In genomic region chr3:116422074-116422473, GRCm38 (mm10) we compare ENCODE assay signal across 8 mouse cellular contexts. TPM values are rescaled to one million over a fixed set of nuclear protein-coding genes. Genes with fewer than 3 reads are reported as not detected.
DNase-seq lines count a peak whose midpoint lies in the region; ATAC-seq and TF ChIP-seq lines count a peak whose summit lies in the region.

No protein-coding gene starts in this region.

- H3K4me2 ChIP-seq in heart, embryonic 14.5 days (ENCODE audit: low read length), result peak overlapping the region; percentile 91
- peak overlapping the region; percentile 94 for H3K4me2 ChIP-seq in hindbrain, embryonic 13.5 days

- H3K9ac ChIP-seq in heart, embryonic 14.5 days (ENCODE audit: low read length), result no peak overlapping the region
- peak overlapping the region; percentile 84 for H3K9ac ChIP-seq in hindbrain, embryonic 13.5 days

- no peak for TF ChIP-seq POLR2A in brain, embryonic 14.5 days (IDR thresholded peaks at IDR 0.05; ENCODE audit: borderline replicate concordance, extremely low read depth, insufficient read depth, insufficient read length, poor library complexity, severe bottlenecking)
- TF ChIP-seq POLR2A in thymus, adult 2 months (IDR thresholded peaks at IDR 0.05; ENCODE audit: control insufficient read depth, extremely low read depth, insufficient read depth, low read length, poor library complexity), result no peak

- no peak overlapping the region for H3K27ac ChIP-seq in heart, embryonic 14.5 days (replicated peaks in 1 of 2; ENCODE audit: control insufficient read depth in 1 of 2, insufficient read depth in 1 of 2, low read depth in 2 of 2, low read length in 2 of 2)
- H3K27ac ChIP-seq in hindbrain, embryonic 13.5 days, result no peak overlapping the region
- H3K27ac ChIP-seq in midbrain, embryonic 10.5 days (replicated peaks), result peak overlapping the region; percentile 15
- H3K27ac ChIP-seq in thymus, adult 2 months (ENCODE audit: control insufficient read depth, insufficient read depth, low read length), result no peak overlapping the region

- H3K36me3 ChIP-seq in heart, embryonic 14.5 days (ENCODE audit: control insufficient read depth, insufficient read depth, low read length), result peaks cover 4% of the 10 kb centered on the region; the same call in 1 of the 2 replicates
- peaks cover 6% of the 10 kb centered on the region for H3K36me3 ChIP-seq in hindbrain, embryonic 13.5 days
- peaks cover 37% of the 10 kb centered on the region for H3K36me3 ChIP-seq in midbrain, embryonic 10.5 days
- H3K36me3 ChIP-seq in thymus, adult 2 months (ENCODE audit: control insufficient read depth, insufficient read depth, low read length), result no peaks in the 10 kb centered on the region

- no peak for DNase-seq in heart, postnatal 36 days
- peak; percentile 27 for DNase-seq in brain, embryonic 14.5 days (ENCODE audit: low read depth)
- no peak for DNase-seq in midbrain, embryonic 10.5 days (ENCODE audit: low spot score)
- no peak for DNase-seq in cerebellum, adult 18-20 months
- DNase-seq in cerebellum, postnatal 10 days, result no peak
- no peak for DNase-seq in thymus, adult 2 months

- TF ChIP-seq CTCF in brain, embryonic 14.5 days (IDR thresholded peaks at IDR 0.05; ENCODE audit: borderline replicate concordance, extremely low read depth, insufficient read depth, insufficient read length), result no peak
- TF ChIP-seq CTCF in thymus, adult 2 months (IDR thresholded peaks at IDR 0.05; ENCODE audit: borderline replicate concordance, control insufficient read depth, extremely low read depth, insufficient read depth, low read length, poor library complexity), result no peak

- no peak for ATAC-seq in heart, embryonic 14.5 days (ENCODE audit: insufficient number of reproducible peaks, insufficient read depth, low FRiP score, low read depth)
- ATAC-seq in hindbrain, embryonic 13.5 days (ENCODE audit: low FRiP score), result no peak

- H3K4me3 ChIP-seq in heart, embryonic 14.5 days (ENCODE audit: control insufficient read depth in 1 of 2, insufficient read depth in 1 of 2, low read depth in 1 of 2, low read length in 2 of 2), result no peak overlapping the region; a peak in 1 of 4 replicates
- peak overlapping the region; percentile 73 for H3K4me3 ChIP-seq in hindbrain, embryonic 13.5 days
- peak overlapping the region; percentile 98 for H3K4me3 ChIP-seq in midbrain, embryonic 10.5 days
- H3K4me3 ChIP-seq in thymus, adult 2 months (ENCODE audit: control insufficient read depth, insufficient read depth, low read length), result no peak overlapping the region

- H3K27me3 ChIP-seq in heart, embryonic 14.5 days (ENCODE audit: control insufficient read depth, insufficient read depth, low read length), result no peaks in the 10 kb centered on the region
- no peaks in the 10 kb centered on the region for H3K27me3 ChIP-seq in hindbrain, embryonic 13.5 days
- no peaks in the 10 kb centered on the region for H3K27me3 ChIP-seq in midbrain, embryonic 10.5 days (ENCODE audit: low read depth, poor library complexity, severe bottlenecking)
- no peaks in the 10 kb centered on the region for H3K27me3 ChIP-seq in thymus, adult 2 months (ENCODE audit: control insufficient read depth, insufficient read depth, low read length)

- H3K9me3 ChIP-seq in heart, embryonic 14.5 days (ENCODE audit: control insufficient read depth, low read length), result no peaks in the 10 kb centered on the region
- H3K9me3 ChIP-seq in hindbrain, embryonic 13.5 days, result no peaks in the 10 kb centered on the region
- no peaks in the 10 kb centered on the region for H3K9me3 ChIP-seq in midbrain, embryonic 10.5 days (replicated peaks)

- H3K4me1 ChIP-seq in heart, embryonic 14.5 days (ENCODE audit: control insufficient read depth in 2 of 2, insufficient read depth in 2 of 2, low read length in 2 of 2), result peaks cover 5 to 10% of the 10 kb centered on the region in 2 experiments
- H3K4me1 ChIP-seq in hindbrain, embryonic 13.5 days (replicated peaks), result peaks cover 28% of the 10 kb centered on the region
- peaks cover 30% of the 10 kb centered on the region for H3K4me1 ChIP-seq in midbrain, embryonic 10.5 days
- peaks cover 3% of the 10 kb centered on the region; the same call in 1 of the 2 replicates for H3K4me1 ChIP-seq in thymus, adult 2 months (replicated peaks; ENCODE audit: control insufficient read depth, insufficient read depth, low read length)

- WGBS in heart, embryonic 14.5 days, result 51% methylated on average over 8 of the region's 8 CpGs
- WGBS in hindbrain, embryonic 13.5 days, result 34% methylated on average over 8 of the region's 8 CpGs
- 60% methylated on average over 8 of the region's 8 CpGs for WGBS in midbrain, embryonic 10.5 days
- 84% methylated on average over 8 of the region's 8 CpGs for WGBS in thymus, adult 2 months

- intact Hi-C loops in heart, postnatal 36 days (cut with DNase I), result loop anchor here (5.0 to 10.0 kb wide), 3 partner anchors 35 to 323 kb away; partner anchors contain the start of gene Mfsd14a

RNA-seq across cellular contexts. Expression of gene Cdc14a, which starts 1.8 kb away (rescaled TPM):
- polyA plus RNA-seq in heart, embryonic 14.5 days (2014; fragmentation: Nextera tagmentation; extraction: Ambion mirVana), result 4.8 and 4.9 TPM in 2 replicates
- 1 to 10 TPM; 3.0 to 4.6 TPM for total RNA-seq in heart, postnatal 36 days (2021)
- polyA plus RNA-seq in brain, embryonic 14.5 days (2012; rRNA removed), result 6.5 and 8.5 TPM in 2 replicates
- 6.8 and 7.0 TPM in 2 replicates for polyA plus RNA-seq in hindbrain, embryonic 13.5 days (2015; fragmentation: Nextera tagmentation; extraction: Ambion mirVana)
- 16.9 and 18.4 TPM in 2 replicates for polyA plus RNA-seq in midbrain, embryonic 10.5 days (2016; fragmentation: Nextera tagmentation; extraction: Ambion mirVana)
- polyA plus RNA-seq in thymus, adult 2 months (2012; rRNA removed), result 8.0 and 11.5 TPM in 2 replicates

Comparison
In these comparisons a context has a peak if more than half of its experiments do, and no peak if none do; other contexts are left out.
1. H3K4me3 ChIP-seq: peak in hindbrain, embryonic 13.5 days (single experiment) and midbrain, embryonic 10.5 days (single experiment); none in heart, embryonic 14.5 days (0 of 2) and thymus, adult 2 months (single experiment).